Mouse (Mus musculus): ENCODE data around the gene Klf13.

The Klf13 gene

DNA sequence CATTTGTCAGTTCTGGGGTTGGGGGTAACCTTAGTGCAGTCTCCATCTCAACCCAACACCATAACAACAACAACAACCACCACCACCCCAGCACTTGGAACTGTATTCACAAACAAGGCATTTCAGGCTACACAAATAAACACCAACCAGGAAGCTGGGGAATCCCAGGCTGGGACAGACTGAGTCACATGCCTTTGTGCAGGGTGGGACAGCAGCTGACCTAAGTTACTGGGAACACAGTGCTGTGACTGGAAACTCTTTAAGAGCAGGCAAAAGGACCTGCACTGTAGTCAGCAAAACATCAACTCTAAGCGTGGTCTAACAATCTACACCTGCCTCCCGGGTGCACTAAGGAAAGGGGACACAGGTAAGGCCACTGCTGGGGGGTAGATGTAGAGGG is 33.5 kb downstream of the Klf13 start:
- no peak for DNase-seq

DNA sequence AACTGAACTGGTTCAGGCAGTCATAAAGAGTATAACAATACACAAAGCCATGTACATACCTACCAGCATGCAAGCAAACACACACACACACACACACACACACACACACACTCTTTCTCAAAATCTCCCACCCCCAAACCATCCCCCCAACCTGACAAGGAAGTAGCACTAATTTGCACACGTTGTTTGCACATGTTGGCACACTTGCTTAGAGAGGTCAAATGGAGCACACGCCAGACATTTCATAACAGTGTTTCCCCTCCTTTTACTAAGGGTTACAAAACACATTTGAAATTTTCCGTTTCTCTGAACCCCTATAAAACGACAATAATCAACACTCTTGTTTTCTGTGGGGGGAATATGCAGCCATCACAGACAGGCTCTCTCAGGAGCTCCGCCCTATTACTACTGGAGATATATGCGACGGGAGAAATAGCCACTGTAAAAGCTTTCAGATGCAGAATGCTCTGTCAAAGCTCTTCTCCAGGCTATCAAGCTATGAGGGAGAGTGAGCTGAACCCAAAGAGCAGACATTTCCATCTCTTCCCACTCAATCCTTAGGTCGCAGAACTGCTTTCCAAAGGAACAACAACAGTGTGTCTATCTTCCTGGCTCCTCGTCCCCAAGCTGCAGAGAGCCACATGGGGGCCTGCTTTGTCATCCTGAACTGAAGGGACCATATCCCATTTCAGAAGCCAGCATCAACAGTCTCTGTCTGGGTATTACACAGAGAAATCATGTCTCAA is 34.9 kb downstream of the Klf13 start:
- no peak for DNase-seq

DNA sequence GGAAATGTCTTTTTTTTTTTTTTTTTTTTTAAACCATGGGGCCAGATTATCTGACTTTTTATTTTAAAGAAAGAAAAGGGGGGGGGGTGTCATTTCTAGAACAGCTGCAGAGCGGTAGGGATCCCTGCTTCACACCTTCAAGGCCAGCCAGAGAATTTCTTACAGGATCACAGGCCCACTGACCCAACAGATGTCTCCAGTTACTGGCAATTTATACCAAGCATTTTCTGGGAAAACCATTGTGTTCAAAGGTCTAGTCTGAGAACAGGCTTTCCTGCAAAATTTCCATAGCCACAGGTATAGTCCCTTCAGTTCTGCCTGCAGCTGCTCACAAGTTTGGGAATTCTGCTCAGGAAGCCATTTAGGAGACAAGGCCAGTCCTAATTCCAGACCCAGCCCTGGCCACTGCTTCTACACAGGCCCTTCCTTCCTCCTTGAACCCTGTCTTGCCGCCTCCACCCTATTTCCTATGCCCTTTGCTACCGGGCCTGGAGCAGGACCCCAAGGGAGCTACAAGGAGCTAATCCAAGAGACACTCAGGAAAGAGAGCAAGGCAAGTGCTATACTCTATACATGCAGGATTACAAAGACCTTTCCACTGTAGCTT is 36.0 kb downstream of the Klf13 start:
- DNase-seq, result no peak

DNA sequence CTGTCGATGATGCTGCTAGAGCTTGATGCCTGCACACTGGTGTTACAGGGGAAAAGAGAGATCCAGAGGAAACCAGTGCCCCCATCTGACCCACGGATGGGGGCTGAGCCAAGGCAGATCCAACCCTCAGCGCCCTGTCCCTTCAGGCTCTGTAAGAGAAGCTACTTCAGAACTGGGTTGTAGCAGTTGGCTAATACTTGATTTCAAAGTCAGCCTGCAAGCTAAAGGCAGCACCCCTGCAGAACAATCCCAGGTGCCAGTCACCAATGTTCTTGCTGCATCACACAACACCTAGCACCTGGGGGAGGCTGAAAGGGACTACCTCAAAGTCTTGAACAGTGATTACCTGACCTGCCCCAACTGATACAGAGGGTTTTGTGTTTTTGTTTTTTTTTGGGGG is 36.8 kb downstream of the Klf13 start:
- DNase-seq, result no peak

DNA sequence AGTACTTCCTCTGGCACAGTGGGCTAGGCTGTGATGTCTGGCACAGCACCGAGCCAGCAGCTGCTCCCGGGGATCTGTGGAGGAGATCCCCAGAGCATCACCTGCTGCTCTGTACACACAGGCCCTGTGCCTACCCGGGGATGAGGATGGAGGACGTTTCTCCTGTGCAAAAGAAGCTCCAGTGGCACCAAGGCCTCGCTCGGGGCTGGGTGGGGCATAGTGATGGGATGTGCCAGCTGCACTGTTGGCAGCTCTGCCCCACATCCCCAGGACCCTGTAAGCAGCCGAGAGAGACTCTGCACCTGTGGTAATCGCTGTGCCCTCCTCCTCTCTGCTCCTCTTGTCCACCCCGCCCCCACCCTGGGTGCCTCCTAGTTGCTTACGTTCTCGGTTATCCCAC is 37.4 kb downstream of the Klf13 start:
- DNase-seq, result no peak

DNA sequence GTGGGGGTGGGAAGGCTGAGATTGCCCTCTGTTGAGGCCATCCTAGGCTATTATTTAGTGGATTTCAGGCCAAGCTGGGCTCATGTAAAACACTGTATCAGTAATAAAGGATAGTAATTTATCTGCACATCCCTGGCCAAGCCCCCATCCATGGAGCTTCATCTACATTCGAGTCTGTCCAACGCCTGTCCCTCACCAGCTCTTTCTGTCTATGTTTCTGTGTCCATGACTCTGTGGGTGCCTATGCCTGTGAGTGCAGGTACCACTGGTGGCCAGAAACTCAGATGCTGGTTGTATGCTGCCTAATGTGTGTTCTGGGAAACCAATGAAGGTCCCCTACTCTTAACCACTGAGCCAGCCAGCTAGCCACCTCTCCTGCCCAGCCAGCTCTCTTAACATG is 38.3 kb downstream of the Klf13 start:
- no peak for DNase-seq

DNA sequence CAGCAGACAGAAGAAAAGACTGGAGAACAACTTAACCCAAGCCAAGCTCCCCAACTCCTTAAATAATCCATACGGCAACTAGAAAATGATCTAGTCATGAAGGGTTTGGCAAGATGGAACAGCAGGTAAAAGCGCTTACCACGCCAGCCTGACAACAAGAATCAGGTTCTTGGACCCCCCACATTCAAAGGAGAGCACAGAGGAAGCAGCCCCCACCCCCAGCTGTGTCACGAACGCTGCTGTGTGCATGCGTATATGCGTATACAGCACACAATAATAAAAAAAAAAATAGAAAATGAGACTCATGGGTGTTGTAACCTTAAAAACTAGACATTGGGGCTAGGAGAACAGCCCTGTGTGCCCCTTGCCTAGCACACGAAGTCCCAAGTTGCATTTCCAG is 38.8 kb downstream of the Klf13 start:
- no peak for DNase-seq

DNA sequence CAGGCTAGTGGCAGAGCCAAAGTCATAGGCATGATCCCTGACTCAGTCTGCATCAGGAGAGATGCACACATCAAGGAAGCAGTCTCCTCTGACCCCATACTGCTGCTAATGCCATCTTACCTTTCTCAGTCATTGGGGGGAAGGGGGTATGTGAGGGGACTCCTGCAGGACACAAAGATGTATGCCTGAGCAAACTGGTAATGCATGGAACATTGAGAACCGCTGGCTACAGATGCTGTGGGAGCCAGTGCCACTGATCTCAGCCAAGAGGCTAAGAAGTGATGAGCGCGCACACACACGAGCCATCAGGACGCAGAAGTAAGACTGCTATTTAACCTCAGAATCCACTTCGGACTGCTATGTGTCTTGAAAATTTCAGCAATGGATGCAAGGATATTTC is 40.5 kb downstream of the Klf13 start:
- DNase-seq, result no peak

DNA sequence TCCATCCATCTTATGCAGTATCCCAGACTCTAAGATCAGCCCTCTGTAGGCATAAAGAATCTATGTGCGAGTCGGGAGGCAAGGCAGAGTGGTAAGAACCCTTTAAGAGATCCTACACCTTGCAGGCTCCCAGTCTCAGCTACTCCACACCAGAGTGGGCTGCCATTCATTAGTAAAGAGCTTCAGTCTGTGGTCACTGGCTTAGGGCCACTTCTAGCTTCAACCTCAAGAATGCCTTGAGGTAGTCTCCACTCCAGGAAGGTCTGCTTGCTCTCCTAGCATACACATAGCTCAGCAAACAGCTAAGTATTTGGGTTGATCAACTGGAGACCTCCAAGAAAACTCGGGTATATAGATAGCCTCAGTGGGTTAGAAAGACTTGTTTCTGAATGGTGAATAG is 41.1 kb downstream of the Klf13 start:
- no peak for DNase-seq

DNA sequence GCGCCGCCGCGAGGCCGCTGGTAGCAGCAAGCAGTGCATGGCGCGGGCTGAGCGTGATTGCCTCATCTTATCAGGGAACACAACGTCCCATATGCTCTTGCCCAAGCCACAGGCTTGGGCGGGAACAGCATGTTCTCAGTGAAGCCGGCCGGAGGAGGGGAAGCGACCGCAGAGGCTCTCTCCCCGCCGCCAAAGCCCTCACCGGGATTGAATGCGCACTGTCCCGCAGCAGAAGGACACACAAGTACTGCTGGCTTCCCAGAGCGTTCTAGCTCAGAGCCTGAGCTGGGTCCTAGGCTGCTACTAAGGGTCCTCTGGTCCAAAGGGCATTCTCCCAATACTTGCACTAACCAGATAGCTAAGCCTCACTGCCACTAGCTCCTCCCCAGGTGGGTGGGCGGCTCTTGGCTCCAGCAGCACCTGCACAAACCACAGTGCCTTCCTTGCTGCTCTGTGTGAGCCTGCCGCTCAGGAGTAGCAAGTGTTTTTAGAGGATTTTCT is 41.7 kb downstream of the Klf13 start:
- peak; percentile 93 for DNase-seq

DNA sequence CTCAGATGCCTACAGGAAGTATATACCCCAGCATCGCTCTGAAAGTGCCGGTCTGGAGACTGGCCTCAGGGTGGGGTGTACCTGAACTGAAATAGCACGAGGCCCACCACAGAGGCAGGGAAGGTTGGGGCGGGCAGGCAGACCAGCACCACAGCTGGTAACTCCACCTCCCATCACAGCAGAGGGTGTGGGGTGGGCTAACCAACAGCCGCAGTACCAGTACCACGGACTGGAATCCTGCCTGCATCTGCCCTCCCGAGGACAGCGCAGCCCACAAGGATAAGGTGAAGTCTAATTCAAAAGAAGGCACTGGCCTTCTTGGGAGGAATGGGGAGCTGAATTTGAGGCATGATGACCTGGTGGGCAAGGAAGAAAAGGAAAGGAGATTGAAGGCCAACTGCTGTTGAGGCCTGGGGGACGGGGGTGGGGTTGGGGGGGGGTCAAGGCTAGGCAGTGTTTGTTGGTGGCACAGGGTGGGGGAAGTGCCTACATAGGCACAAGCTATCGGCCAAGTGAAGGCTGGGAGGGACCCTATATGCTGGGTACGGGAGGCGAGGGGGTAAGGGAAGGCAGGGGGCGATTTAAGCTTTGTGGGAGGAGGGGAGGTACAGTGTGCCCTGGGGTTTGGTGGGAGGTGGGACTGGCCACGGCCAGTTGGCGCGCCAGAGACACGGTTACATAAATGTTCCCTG is 42.3 kb downstream of the Klf13 start:
- no peak for DNase-seq

DNA sequence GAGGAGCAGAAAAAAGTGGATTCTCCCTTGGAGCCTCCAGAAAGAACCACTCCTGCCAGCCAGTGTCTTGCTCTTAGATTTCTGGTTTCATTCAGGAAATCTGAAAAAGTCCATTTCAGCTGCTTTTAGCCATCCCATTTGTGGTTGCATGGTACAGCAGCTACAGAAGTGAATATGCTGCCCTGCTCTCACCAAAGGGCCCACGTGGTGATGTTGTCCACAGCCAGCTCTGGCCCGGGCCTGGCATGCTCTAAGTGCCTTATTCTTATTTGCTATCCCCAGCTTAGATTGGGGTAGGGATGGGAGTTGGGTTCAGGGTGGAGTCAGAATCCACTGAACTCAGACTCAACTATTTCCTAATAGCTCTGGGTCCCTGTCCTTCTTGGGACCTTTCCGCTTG is 43.5 kb downstream of the Klf13 start:
- no peak for DNase-seq

DNA sequence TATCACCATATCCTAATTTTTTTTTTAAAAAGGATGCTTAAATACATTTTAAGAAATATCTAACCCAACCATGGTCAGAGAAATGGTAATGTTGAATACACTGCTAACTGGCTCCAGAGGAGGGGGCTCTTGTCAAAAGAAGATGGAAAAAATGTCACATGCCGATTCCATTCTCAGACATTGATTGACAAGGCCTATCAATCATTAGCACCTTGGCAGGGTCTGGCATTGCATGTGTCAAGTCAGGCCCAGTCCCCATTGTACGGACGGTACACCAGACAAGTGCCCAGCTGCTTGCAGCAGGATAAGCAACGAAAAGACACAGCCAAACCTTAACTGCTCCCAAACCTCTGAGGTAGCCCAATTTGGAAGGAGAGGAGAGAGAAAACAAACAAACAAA is 44.1 kb downstream of the Klf13 start:
- no peak for DNase-seq

DNA sequence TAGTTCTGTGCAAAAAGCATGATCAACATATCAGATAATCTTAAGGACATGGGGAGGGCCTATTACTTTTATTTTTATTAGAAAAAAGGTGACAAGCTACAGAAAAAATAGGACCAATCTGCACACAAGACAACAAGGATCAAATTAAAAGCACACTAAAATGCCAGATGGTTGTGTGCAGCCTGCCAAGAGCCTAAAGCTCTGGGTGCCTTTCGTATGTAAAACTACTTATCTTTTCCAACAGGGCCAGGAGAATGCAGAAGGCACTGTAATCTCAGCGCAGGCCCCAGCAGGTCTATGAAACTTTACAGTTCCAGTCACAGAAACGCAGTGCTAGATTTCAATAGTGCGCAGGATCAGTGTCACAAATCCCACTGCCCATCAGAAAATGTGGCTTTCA is 45.0 kb downstream of the Klf13 start:
- no peak for DNase-seq

DNA sequence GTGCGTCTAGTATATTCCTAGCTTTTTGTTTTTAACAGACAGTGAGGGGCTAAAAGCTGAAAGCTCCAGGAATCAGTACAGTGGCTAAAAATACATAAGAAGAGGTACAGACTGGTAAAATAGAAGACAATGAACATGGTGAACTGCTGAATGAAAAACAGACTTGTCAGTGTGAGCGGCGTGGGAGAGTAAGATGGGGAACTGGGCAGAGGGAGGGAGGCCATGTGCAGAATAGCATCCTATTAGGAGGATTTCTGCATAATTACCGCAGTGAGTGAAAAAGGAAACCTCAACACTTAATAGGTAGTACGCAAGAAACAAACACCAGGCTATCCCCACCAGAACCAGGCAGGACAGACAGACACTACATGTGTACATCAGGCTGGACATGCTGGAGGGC is 45.5 kb downstream of the Klf13 start:
- DNase-seq, result no peak

DNA sequence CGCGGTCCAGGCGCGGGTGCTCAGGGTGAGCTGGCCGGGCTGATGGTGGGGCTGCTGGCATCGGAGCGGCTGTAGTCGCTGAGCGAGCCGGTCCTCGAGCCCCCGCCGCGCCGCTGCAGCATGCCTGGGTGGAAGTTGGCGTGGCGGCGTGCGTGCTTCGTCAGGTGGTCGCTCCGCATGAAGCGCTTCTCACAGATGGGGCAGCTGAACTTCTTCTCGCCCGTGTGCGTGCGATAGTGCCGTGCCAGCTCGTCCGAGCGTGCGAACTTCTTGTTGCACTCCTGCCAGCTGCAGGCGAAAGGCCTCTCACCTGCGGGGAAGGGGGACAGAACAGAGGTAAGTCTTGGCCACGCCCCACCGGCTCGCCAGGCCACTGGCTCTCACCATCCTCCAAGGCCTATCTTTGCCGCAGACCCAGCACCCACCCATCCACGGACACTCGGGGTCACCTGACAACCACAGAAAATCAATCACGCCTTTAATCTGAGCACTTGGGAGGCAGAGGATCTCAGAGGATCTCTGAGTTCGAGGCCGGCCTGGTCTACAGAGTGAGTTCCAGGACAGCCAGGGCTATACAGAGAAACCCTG is 47.1 kb downstream of the Klf13 start:
- DNase-seq, result no peak

DNA sequence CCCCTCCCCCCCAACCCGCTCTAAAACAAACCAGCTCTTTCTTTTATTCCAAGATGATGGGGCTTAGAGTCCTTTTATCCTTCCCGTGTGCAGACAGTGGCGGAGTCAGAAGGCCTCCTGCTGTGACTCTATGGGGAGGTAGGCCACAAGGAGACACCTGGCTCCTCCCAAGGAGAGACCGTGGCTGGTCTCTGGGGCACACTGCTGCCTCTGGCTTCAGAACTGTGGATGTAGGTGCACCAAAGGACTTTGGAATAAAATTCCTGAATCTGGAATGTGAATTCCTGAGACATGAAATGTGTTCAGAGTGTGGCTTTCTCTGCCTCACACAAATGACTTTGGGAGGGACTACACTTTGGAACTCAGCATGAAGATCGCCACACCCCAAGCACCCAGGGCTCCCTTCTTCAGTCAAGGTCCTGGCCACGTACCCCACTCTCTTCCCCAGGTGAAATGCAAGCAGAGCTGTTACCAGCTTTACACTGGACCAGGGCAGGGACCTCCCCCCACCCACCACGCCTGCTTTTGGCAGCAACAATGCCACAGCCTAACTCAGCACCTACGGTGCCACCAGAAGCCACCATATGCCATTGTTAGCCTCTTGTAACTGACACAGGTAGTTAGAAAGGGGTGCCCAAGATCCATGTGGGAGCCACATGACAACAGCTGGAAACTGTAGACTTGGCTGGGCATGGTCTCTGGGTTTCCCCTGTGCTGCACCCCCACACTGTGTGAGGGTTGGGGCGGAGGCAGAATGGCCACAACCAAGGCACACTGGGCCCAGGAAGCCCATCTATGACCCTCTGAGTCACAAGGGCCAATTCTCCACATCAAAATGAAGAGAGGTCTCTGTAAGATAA is 49.4 kb downstream of the Klf13 start:
- no peak for DNase-seq

DNA sequence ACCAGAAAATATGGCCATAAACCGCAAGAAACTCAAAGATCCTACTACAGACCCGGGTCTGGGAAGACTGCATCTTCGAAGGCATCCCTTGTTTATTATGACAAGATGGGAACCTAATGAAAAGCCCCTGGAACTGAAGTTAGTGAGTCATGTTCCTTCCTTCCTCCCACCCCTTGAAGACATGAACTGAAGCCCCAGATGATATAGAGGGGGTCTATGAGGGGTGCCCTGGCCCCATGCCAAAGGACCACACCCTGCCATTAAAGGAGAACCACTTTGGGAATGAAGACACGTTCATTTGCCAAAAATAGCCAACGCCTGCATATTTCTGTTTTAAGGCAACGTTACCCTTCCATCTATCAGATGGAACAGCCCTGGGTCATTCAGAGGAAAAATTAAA is 50.0 kb downstream of the Klf13 start:
- no peak for DNase-seq

DNA sequence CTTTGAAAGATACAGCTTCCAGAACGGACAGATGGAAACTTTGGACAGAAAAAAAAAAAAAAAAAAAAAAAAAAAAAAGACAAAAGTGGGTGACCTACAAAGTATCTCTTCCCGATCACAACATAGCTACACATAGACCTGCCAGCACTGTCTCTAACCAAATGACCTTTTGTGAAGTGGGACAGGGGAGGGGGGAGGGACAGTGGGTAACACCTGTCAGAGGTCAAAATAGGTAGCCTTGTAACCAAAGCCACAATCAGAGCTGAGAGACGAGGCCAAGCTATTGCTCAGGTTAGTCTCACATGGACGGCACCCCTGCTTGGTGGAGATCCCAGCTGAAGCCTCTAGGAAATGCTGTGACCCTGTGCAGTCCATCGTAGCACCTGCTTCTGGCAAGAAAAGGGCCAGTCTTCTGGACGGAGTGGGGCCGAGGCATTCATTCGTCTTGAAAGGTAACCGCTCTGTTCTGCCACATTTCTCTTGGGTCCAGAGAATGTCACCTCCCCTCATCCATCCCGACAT is 51.1 kb downstream of the Klf13 start:
- DNase-seq, result no peak

DNA sequence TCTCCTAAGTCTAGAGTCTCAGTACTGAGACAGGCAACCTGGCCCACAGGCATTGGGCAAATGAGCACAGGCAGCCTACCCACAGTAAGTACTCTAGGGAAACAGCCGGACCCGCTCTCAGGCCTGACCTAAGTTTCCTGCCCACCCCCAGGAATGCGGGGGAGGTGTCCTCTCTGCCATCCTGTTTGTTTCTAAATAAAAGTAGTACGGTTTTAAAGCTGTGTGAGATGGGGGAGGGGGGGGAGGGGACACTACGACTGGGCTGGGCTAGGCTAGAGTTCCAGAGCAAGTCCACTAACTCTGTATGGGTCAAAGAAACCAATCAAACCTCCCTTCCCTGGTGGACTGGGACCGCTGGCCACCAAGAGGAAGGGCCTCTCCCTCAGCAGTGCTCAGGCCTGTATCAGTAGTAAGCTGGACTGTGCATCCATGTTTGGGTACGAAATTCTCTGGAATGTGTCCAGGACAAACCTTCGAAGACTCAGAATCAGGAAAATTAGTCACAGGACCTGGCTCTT is 51.6 kb downstream of the Klf13 start:
- DNase-seq, result no peak

DNA sequence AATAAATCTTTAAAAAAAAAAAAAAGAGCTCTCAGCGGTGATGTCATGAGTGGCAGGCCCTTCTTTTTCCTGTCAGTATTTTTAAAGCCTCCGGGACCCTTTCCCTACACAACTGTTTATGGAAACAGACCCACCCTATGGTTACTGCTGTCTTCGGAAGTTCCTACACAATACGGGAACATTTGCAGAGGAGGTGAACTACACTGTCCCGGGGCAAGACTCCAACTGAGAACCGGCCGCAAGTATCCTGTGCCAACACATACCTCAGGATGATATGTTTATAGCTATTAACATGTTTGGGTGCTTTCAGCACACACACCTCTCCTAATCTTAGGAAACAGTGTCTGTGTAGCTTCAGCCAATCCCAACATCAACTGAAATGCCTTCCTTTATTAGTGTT is 53.7 kb downstream of the Klf13 start:
- no peak for DNase-seq

DNA sequence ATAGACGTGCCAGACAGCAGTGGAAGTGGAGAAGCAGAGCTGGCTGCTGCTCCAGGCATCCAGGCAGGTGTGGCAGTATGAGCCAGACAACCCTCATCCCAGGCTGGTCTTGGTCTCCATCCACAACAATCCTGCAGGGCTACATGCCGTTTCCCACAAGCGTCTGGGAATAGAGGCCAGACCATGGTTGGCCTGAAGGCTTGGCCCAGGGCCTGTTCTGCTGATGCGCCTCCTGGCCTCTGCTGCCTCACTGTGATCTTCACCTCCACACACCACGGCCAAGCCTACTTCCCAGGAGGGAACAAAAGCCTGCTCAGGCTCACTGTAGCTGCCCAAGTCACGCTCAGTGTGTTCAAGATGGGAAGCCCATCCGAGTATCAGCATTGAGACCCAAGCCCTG is 56.0 kb downstream of the Klf13 start:
- peak; percentile 57 for DNase-seq
